Mouse (Mus musculus) brain, adult 2 months (tissue): ENCODE measurements around the gene Nkx2-3.

Experiments
- DNase-seq: peaks from one replicate; pipeline ENCODE4 v3.0.0; 2011; ENCODE audit warnings: low read depth, low spot score

The Nkx2-3 gene

DNA sequence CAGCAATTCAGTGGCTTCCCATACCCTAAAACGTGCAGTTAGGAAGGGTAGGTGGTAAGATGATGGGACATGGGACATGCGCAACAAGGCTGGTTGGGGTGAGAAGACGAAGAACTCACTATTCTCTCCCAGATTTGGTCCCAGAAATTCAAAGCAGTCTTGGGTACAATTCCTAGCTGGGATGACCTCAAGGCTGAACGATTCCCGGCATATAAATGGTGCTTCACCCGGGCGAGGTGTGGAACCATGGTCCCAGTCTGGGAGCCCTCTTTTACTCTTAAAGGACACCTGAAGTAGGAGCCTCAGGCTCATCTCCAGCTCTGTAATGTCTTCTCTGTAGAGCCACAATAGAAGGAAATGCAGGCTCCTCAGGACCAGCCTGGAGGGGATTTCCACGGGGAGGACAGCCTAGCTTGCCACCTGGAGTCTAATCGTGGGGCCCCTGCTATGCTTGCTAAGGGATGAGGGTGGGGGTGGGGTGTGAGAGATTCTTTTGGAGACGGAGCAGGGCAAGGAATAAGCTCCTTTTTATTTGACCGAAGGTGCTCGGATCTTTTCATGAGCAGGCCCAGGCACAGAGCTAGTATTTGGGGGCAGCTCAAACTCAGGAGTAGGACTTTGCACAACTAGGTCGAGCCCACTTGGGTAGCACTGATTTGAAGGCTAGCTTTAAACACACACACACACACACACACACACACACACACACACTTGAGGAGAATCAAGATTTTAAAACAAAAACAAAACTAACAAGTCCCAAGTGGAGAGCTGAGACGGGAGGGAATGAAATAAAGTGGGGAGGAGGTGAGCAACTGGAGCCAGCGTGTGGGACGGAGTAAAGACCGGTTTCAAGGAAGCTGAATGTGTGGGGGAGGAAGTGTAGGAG is 6.2 kb upstream of the Nkx2-3 start:
- DNase-seq: no peak

DNA sequence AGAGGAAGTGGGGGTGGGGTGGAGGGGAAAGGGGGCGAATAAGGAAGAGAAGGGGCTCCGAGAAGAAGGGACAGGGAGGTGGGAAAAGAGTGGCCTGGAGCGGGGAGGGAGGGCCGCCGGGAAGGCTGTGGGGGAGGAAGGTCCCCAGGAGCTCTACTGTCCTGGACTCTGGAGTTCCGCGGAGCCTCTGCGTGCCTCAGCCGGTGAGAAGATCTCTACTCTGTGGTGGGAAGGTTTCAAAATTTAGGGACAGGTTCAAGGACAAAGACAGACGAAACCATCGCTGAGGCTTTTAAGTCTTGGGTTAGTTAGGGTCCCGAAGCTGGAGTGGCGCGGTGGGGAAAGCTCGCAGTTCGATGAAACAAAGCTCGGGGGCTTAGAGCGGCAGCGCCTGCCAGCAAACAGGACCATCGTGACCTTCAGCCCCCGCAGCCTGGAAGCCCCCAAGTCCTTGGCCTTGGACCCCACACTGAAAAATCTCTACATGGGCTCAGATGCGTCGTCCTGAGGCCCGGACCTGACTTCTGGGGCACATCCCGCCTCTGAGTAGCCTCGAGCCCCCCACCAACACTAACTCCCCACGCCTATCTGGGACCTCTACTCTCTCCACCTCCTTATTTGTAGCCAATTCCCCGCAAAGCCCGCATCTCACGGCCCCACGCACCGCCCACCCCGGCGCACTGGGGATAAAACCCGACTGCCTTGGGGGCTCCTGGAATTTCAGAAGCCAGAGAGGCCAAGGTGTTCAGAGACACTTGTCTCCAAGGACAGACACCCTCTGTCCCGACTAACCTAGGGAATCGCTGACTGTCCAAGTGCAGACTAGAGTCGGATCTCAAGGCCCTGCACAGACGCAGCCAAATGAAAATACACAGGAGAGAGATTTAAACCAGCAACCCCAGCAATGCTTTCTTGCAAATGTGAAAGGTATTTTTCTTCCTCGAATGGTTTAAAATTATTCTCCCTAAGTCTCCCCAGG is 5.3 kb upstream of the Nkx2-3 start:
- DNase-seq: no peak

DNA sequence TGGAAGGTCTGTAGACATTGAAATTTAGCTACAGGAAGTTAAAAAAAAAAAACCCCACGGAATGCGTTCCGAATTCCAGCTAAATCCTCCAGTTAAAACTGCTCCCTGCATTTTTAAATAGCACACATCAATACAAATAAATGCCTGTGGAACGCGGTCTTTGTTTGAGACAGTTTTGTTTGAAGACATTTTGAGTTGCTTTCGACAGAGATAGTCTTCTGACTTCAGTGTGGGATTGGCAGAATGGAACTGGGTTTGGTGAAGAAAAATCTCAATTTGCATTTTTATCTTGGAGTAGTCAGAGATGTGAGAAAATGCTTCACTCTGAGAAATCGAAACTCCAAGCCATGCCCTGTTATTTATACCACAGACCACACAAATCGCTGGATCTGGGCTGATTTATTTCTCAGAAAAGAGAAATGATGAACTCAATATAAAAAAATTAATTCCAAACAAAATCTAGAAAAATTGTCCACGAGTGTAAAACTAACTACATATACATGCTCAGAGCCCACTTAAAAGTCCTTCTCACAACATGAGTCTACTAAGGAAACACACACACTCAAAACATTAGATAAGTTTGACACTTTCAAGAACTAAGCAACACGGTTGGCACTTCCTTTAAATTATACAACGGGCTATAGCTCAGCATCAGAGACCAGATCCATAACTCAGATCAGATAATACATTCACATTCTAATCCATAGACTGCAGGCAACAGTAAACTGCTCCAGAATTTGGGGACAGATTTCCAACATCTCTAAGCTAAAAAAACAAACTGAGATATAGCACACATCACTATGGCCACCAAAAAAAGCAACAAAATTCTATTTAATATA is 4.1 kb upstream of the Nkx2-3 start:
- DNase-seq: no peak

DNA sequence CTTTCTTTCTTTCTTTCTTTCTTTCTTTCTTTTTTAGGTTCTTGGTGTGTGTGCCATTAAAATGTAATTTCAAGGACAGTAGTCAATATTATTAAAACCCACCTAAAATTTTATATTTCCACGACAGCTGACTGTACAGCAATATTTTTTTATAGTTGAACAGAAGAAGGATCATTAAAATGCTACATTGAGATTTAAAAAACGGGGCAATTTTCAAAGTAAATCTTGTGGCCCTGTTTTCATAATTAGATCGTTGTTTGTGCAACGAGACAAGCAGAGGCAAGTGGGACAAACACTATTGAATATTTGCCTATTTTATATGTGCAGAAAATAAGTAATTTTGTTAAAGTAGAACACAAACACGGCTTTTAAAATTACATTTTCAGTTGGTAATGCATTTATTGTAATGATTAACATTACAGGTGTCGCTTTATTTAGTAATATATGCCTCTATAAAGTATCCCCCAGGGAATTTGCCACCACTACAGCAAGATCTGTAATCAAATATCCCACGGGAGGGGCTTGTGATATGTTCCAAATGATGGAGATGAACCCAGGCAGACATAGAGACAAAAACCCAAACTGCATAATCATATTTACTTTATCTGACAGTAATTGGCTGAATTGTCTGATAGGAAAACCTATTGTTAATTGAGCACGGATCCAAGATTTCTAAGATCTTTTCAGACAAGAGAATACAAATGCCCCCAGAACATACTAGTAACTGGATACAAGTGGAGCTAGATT is 3.2 kb upstream of the Nkx2-3 start:
- DNase-seq: no peak

DNA sequence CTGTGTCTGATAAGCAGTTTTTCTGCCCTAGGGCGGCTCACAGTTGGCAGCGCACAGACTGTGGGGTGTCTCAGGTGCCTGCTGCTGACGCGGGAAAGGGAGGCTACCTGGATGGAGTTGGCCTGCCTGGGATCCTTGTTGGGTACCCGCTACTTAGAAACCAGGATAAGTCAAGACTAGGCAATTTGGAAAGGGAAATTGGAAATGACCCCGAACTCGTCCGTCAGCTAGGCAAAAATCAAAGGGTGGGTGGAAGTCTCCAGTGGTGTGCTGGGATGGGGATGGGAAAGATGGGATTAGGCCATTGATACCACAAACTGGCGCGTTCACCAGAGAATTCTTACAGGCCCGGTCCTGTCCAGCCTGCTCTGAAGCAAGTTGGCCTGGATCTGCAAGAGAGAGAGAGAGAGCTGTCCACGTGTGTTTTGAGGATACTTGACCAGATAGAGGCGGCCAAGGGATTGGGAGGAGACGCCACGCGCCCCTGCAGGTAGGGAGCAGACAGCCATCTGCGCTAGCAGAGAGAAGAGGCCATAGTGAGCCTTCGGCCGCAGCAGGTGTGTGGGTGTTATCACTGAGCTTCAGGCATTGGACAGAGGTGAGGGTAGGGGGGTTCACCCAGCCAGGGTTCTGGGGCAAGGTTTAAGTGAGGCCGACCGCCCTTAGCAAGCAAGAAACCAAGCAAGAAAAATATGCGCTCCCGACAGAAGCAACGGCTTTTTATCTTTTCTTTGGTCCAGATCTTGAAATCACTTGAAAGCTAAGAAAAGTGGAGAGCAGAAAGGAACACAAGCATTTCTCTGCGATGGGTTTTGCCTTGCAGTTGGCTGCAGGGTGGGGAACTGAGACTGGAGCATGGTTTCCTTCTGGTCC is 2.4 kb upstream of the Nkx2-3 start:
- no peak for DNase-seq

DNA sequence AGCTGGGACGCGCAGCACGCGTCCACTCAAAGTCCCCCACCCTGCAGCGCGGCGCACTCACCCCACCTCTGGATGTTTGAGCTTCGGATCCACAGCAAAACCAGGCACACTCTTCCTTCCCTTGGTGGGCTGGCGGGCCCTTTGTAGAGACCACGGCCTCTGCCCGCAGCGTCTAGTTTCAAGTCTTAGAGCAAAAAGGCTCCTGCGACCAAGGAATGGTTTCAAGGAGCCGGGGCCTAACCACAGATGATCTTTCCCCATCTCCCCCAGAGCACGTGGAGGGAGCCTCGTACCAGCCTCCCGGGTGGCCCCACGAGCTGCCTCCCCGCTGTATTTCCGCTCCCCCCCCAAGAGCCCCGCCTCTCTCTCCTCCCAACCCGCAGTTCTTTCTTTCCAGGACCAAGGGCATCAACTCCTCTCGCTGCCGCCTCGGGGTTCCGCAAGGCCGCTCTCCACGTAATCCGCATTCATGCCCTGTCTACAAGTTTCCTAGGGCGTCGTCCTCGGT is 1.7 kb upstream of the Nkx2-3 start:
- DNase-seq: no peak

DNA sequence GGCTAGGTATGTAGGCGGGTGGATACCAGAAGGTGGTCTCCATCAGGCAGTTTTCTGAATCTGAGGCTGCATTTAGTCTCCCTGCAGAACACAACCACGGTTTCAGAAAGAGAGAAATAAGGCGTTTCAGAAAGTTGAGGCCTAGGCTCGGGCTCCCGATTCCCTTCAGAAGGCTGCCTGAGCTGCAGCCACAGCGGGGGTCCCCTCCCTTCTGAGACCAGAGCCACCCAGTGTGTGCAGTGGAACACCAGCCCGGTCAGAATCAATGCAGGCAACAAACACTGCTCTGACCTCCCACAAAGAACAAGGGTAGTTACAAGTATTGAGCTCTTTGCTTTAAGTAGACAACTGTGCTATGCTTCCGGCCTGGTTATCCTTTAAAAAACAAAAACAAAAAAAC is 1.0 kb upstream of the Nkx2-3 start:
- no peak for DNase-seq

DNA sequence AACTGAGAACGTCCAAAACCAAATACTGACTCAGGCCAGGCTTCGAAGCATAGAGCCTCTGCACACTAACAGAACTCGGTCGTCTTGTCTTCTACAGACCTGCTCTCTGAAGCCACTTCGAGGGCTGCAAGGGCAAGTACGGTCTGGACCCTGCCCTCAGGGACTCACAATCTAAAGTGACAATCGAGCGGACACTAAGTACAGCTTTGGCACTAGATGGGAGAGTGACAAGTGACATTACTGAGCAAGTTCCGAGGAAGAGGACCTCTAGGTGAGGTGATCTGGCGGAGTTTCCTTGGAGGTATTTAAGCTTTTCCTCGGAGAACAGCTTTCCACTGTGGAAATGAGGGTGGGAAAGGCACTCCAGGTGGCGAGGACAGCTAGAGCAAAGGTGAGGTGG is 564 bp upstream of the Nkx2-3 start:
- no peak for DNase-seq

DNA sequence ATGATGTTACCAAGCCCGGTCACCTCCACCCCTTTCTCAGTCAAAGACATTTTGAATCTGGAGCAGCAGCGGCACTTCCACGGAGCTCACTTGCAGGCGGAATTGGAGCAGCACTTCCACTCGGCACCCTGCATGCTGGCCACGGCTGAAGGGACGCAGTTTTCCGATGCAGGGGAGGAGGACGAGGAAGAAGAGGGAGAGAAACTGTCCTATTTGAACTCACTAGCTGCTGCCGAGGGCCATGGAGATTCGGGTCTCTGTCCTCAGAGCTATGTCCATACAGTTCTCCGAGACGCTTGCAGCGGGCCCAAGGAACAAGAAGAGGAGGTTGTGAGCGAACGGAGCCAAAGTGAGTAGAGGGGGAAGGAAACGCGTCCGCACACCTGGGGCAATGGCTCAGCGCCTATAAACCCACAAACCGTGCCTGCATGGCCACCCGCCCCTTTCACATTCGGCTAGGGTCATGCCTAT is 411 bp downstream of the Nkx2-3 start:
- no peak for DNase-seq

DNA sequence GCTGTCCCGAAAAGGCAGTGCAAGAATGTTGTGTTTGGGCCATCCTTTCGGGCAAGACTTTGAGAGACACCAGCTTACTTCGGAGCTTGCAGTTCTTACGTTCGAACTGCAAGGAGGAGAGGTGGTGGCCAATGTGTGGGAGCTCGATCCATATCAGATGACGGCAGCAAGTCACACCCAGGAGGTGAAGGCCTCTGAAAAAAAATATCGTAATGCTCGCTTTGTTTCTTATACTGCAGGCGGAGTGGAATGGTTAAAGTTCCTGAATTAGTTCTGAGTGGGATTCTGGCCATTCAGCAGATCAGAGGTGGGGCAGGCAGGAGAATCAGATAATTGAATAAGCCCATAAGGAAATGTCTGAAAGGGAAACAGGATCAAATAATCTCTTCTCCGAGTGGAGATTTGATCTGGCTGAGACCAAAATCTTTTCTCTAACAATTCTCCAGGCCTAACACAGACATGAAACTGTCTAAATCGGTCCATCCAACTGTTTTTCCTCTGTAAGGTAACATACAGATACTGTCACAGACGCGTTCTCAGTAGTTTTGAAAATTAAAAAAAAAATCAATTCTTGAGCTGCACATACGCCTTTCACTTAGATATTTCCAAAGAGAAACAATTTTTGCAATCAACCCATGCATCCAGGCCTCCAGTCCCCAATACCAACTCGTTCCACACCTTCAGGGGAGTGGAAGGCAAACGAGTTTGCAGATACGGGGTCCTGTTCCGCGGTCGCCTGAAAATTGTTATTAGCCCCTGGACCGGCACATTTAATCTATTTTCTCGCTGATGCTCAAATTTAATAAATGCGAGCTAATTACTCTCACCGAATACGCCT is 1.4 kb downstream of the Nkx2-3 start:
- DNase-seq: no peak

DNA sequence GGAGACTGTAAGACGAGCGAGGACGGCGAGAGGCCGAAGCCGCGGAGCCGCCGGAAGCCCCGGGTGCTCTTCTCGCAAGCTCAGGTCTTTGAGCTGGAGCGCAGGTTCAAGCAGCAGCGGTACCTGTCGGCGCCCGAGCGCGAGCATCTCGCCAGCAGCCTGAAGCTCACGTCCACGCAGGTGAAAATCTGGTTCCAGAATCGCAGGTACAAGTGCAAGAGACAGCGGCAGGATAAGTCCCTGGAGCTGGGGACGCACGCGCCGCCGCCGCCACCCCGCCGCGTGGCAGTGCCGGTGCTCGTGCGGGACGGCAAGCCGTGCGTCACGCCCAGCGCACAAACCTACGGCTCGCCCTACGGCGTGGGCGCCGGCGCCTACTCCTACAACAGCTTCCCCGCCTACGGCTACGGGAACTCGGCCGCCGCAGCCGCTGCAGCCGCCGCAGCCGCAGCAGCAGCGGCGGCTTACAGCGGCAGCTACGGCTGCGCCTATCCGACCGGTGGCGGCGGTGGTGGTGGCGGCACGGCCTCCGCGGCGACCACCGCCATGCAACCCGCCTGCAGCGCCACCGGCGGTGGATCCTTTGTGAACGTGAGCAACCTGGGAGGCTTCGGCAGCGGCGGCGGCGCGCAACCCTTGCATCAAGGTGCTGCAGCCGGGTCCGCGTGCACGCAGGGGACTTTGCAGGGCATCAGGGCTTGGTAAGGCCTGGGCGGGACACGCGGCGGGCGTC is 2.4 kb downstream of the Nkx2-3 start:
- no peak for DNase-seq

DNA sequence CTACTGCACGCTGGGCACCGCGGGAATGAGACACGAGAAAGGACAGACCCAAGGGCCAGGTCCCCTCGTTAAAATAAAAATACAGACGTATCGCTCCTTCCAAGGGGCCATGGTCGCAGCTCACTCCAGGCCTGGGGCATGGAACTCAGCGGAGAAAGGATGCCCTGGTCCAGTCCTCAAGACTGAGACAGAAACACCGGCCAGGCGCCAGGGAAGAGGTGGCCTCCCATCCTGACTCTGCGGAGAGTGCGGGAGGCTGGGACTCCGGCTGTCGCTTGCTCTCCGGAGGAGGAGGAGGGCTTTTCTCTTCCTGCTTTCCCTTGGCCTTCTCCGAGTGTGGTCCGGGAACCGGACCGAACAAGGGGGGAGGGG is 2.9 kb downstream of the Nkx2-3 start:
- no peak for DNase-seq

DNA sequence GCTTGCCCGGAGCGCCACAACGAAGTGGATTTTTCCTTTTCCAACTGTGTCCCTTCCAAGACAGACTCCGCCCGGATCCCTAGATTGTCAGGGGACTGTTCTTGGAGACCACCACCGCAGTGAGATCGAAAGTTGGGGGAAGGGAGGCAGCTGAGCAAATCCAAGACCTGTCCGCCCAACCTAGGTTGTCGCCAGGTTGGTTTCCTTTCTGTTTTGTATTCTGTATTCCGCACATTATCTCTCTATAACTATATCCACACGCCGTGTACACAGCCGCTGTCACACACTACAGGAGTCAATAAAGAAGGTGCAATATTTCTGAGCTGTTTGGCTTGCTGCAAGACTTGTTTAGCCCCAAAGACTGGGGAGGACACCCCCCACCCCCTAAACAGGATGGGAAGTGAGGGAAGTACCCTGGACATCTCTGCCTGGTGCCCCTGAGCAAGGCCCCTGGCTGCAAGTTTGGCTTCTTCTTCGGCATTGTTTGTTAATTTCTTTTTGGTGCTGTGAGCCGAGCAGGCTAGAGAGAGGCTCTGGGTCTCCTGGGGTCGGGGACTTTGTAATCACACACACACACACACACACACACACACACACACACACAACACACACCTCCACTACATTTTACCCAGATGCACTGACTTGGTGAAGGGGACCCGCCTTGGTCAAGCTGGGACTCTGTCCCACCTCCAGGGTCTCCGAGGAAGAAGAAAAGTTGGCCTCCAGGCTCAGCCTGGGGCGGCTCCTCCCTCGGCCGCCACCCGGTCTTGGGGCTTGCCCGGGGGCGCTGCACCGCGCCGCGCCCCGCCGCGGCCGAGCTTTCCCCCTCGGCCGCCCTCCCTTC is 3.7 kb downstream of the Nkx2-3 start:
- DNase-seq: no peak

DNA sequence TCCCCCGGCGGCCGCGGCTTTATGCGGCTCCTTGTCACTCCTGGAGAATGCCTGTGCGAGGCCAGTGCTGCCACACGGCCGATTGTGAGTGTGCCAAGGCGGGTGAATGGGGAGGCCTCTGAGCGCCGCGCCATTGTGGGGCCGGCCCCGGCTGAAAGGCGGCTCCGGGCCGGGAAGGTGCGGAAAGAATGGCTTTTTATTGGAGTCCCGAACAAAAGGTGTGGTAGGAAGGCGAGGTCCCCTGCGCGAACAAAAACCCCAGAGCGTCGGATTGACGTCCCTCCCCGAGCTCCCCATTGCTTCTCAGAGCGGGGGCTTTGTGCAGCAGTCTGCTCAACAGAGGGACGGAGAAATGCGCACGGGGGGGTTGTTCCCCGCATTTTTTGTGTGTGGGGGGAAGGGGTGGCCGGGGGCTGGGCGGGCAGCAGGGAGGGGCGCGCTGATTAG is 4.3 kb downstream of the Nkx2-3 start:
- no peak for DNase-seq

DNA sequence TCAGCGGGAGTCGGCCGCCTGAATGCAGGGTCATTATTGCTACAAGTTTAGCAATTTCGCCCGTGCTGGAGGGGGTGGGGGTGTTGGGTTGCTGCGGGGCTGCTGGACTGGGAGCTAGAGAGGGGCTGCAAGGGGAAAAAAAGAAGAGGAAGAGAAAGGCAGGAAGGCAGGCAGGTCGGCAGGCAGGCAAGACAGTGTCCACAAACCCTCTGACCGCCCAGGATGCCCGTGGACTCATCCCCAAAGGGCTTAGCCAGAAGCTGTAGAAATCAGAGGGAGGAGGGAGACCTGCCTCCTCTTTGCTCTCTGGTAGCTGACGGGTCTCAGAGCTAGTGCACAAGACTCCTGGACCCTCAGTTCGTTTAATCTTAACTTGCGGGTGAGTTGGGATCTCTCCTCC is 4.8 kb downstream of the Nkx2-3 start:
- DNase-seq: no peak

DNA sequence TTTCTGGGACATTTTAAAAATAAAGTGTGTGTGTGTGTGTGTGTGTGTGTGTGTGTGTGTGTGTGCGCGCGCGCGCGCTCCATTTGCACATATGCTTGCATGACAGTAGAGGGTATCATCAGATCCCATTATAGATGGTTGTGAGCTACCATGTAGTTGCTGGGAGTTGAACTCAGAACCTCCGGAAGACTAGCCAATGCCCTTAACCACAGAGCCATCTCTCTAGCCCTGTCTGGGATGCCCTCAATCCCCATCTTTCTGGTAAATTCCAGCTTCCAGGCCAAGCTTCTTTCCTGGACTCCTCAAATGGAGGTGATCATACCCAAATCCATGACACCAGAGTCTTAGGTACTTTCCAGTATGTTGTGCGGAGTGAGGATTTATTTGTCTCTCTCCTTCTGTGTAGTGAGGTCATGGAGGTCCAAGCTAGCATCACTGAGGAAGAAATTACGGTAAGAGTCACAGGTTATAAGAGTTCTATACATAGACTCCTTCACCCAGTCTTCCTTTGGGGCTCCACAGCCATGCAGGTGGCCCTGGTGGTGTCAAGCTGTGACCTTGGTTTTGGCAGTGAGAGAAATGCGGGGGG is 5.7 kb downstream of the Nkx2-3 start:
- no peak for DNase-seq
